Mouse (Mus musculus) heart, embryonic 15.5 days (tissue): ENCODE results near the gene Parn. TPM values are rescaled to one million over a fixed set of nuclear protein-coding genes. Genes with fewer than 3 reads are reported as not detected.
A peak's percentile ranks its signal among the peaks of the same experiment; 100 is the strongest.

ENCODE experiments used
- ATAC-seq: fragments of 200-750 bp; cut with Nextera tagmentation; replicated peaks from 2 replicates; pipeline ENCODE4 v1.8.0; 2017; ENCODE audit warnings: low read depth, moderate TSS enrichment; ENCODE audit not compliant: insufficient number of reproducible peaks, insufficient read depth, low FRiP score
- H3K27ac ChIP-seq: fragments of 300-500 bp; sonication (generic); 2 replicates; pipeline ENCODE4 v1.5.1; 2015; ENCODE audit warnings: mild to moderate bottlenecking, inconsistent platforms
- H3K27me3 ChIP-seq: fragments of 300-500 bp; sonication (generic); 2 replicates; pipeline ENCODE4 v1.6.1; 2015; ENCODE audit warnings: inconsistent platforms
- H3K36me3 ChIP-seq: fragments of 300-500 bp; sonication (generic); 2 replicates; pipeline ENCODE4 v1.6.1; 2015; ENCODE audit warnings: mild to moderate bottlenecking, inconsistent platforms
- H3K4me1 ChIP-seq: fragments of 300-500 bp; sonication (generic); replicated peaks from 2 replicates; pipeline ENCODE4 v1.6.1; 2015; ENCODE audit warnings: inconsistent platforms
- H3K4me2 ChIP-seq: fragments of 300-500 bp; sonication (generic); 2 replicates; pipeline ENCODE4 v1.6.1; 2015; ENCODE audit warnings: inconsistent platforms, mild to moderate bottlenecking, moderate library complexity
- H3K4me3 ChIP-seq: fragments of 300-500 bp; sonication (generic); 2 replicates; pipeline ENCODE4 v1.5.1; 2015; ENCODE audit warnings: mild to moderate bottlenecking, inconsistent platforms
- H3K9ac ChIP-seq: fragments of 300-500 bp; sonication (generic); 2 replicates; pipeline ENCODE4 v1.6.1; 2015; ENCODE audit warnings: mild to moderate bottlenecking, inconsistent platforms
- H3K9me3 ChIP-seq: fragments of 300-500 bp; sonication (generic); replicated peaks from 2 replicates; pipeline ENCODE4 v1.6.1; 2016; ENCODE audit warnings: inconsistent platforms
- WGBS: fragments of 180-500 bp; shearing (Covaris S2); methylation state at CpG from one replicate; pipeline ENCODE4 v1.1.7; 2015; ENCODE audit warnings: mixed read lengths; 5-methylcytosine and 5-hydroxymethylcytosine counted together
- polyA plus RNA-seq: library from polyadenylated mRNA; unstranded; fragments of >200 nt; fragmentation: Nextera tagmentation; extraction: Ambion mirVana; gene quantifications from 2 replicates; pipeline ENCODE4 v1.2.1, GENCODE M21; 2015

The Parn gene
- 25.6 and 30.6 TPM in 2 replicates for polyA plus RNA-seq

GRCm38 (mm10) chr16:13667878-13668343 lies at the start of gene Parn:
Parn (minus strand) TSS chr16:13668170.
- peak within 1 kb of the TSS; percentile 50 for H3K27ac ChIP-seq
- peak within 1 kb of the TSS; percentile 65 for H3K9ac ChIP-seq
- peaks cover 18% of the 10 kb centered on the region for H3K4me1 ChIP-seq
- H3K27me3 ChIP-seq: no peaks in the 10 kb centered on the region
- H3K36me3 ChIP-seq: peaks cover 21% of the 10 kb centered on the region; the same call in 1 of the 2 replicates
- peak within 1 kb of the TSS; percentile 77 for H3K4me2 ChIP-seq
- peak within 1 kb of the TSS; percentile 65 for H3K4me3 ChIP-seq
- ATAC-seq: peak; percentile 76
- no peaks in the 10 kb centered on the region for H3K9me3 ChIP-seq
- WGBS: under 1% methylated on average over 35 of the region's 35 CpGs

- WGBS: 75% methylated on average over 2 of the region's 2 CpGs
- Histone ChIP-seq H3K4me2 (no peak overlapping the region), H3K4me3 (no peak overlapping the region), H3K4me1 (no peaks in the 10 kb centered on the region), H3K36me3 (no peaks in the 10 kb centered on the region), H3K9ac (no peak overlapping the region), H3K27me3 (no peaks in the 10 kb centered on the region), H3K27ac (no peak overlapping the region), H3K9me3 (no peaks in the 10 kb centered on the region)
- no peak for ATAC-seq
These were observed 49.0 kb upstream of the Parn start for GRCm38 (mm10) chr16:13716821-13717553.

GRCm38 (mm10) chr16:13714910-13715309 lies 46.9 kb upstream of the Parn start:
- Histone ChIP-seq H3K4me3 (no peak overlapping the region), H3K9ac (no peak overlapping the region), H3K27ac (no peak overlapping the region), H3K4me1 (no peaks in the 10 kb centered on the region), H3K9me3 (no peaks in the 10 kb centered on the region), H3K36me3 (no peaks in the 10 kb centered on the region), H3K4me2 (no peak overlapping the region), H3K27me3 (no peaks in the 10 kb centered on the region)
- WGBS: 80% methylated on average over 3 of the region's 3 CpGs
- ATAC-seq: no peak

GRCm38 (mm10) chr16:13704676-13705075 lies 36.7 kb upstream of the Parn start:
- Histone ChIP-seq H3K27me3 (no peaks in the 10 kb centered on the region), H3K9me3 (no peaks in the 10 kb centered on the region), H3K4me1 (no peaks in the 10 kb centered on the region), H3K27ac (no peak overlapping the region), H3K4me3 (no peak overlapping the region), H3K4me2 (no peak overlapping the region), H3K9ac (no peak overlapping the region), H3K36me3 (peaks cover 30% of the 10 kb centered on the region)
- WGBS: 95% methylated on average over 10 of the region's 10 CpGs
- no peak for ATAC-seq

- Histone ChIP-seq H3K9me3 (no peaks in the 10 kb centered on the region), H3K4me2 (no peak overlapping the region), H3K27me3 (no peaks in the 10 kb centered on the region), H3K27ac (no peak overlapping the region), H3K36me3 (peaks cover 55% of the 10 kb centered on the region), H3K4me3 (no peak overlapping the region), H3K4me1 (no peaks in the 10 kb centered on the region), H3K9ac (no peak overlapping the region)
- 92% methylated on average over 7 of the region's 7 CpGs for WGBS
- ATAC-seq: no peak
These were observed 34.2 kb upstream of the Parn start for GRCm38 (mm10) chr16:13702184-13702583.

- H3K4me3 ChIP-seq: no peak overlapping the region
- no peak overlapping the region for H3K4me2 ChIP-seq
- H3K9me3 ChIP-seq: no peaks in the 10 kb centered on the region
- no peaks in the 10 kb centered on the region for H3K27me3 ChIP-seq
- no peaks in the 10 kb centered on the region for H3K4me1 ChIP-seq
- no peak overlapping the region for H3K27ac ChIP-seq
- H3K36me3 ChIP-seq: peaks cover 63% of the 10 kb centered on the region
- no peak for ATAC-seq
- 91% methylated on average over 7 of the region's 7 CpGs for WGBS
- no peak overlapping the region for H3K9ac ChIP-seq
These were observed 31.0 kb upstream of the Parn start for GRCm38 (mm10) chr16:13698998-13699397.

- Histone ChIP-seq H3K27me3 (no peaks in the 10 kb centered on the region), H3K4me3 (no peak overlapping the region), H3K4me1 (no peaks in the 10 kb centered on the region), H3K9me3 (no peaks in the 10 kb centered on the region), H3K4me2 (no peak overlapping the region), H3K27ac (no peak overlapping the region), H3K36me3 (peaks cover 23% of the 10 kb centered on the region), H3K9ac (no peak overlapping the region)
- no peak for ATAC-seq
- WGBS: 83% methylated on average over 3 of the region's 3 CpGs
These were observed 10.8 kb upstream of the Parn start for GRCm38 (mm10) chr16:13678601-13679319.

- H3K27ac ChIP-seq: no peak overlapping the region
- H3K4me2 ChIP-seq: no peak overlapping the region
- peaks cover 23% of the 10 kb centered on the region for H3K36me3 ChIP-seq
- WGBS: 80% methylated on average over 3 of the region's 3 CpGs
- H3K4me3 ChIP-seq: no peak overlapping the region
- H3K4me1 ChIP-seq: peaks cover 8% of the 10 kb centered on the region
- H3K9ac ChIP-seq: no peak overlapping the region
- no peaks in the 10 kb centered on the region for H3K9me3 ChIP-seq
- H3K27me3 ChIP-seq: no peaks in the 10 kb centered on the region
- ATAC-seq: no peak
These were observed 6.5 kb upstream of the Parn start for GRCm38 (mm10) chr16:13674511-13674910.

GRCm38 (mm10) chr16:13673114-13673513 lies 5.1 kb upstream of the Parn start:
- peaks cover 15% of the 10 kb centered on the region for H3K36me3 ChIP-seq
- peak overlapping the region; percentile 65 for H3K4me2 ChIP-seq
- H3K27ac ChIP-seq: no peak overlapping the region
- 79% methylated on average over 5 of the region's 5 CpGs for WGBS
- H3K4me3 ChIP-seq: peak overlapping the region; percentile 95
- peaks cover 16% of the 10 kb centered on the region for H3K4me1 ChIP-seq
- no peak overlapping the region for H3K9ac ChIP-seq
- ATAC-seq: no peak
- no peaks in the 10 kb centered on the region for H3K9me3 ChIP-seq
- H3K27me3 ChIP-seq: no peaks in the 10 kb centered on the region

- peak; percentile 41; the same call in 1 of the 2 replicates for ATAC-seq
These were observed 4.5 kb upstream of the Parn start for GRCm38 (mm10) chr16:13672386-13672898.

GRCm38 (mm10) chr16:13671685-13672385 lies 3.9 kb upstream of the Parn start, which contains the start of the genes Bfar and 3110001I22Rik:
Bfar (plus strand) TSS chr16:13671858.
3110001I22Rik (plus strand) TSS chr16:13671929.
- Histone ChIP-seq H3K4me3 (peak within 1 kb of the TSS; percentile 95), H3K36me3 (peaks cover 3% of the 10 kb centered on the region; the same call in 1 of the 2 replicates), H3K4me2 (peak within 1 kb of the TSS; percentile 65), H3K27ac (peak within 1 kb of the TSS; percentile 89), H3K9ac (peak within 1 kb of the TSS; percentile 96), H3K27me3 (no peaks in the 10 kb centered on the region), H3K4me1 (peaks cover 24% of the 10 kb centered on the region), H3K9me3 (no peaks in the 10 kb centered on the region)
- peak; percentile 94 for ATAC-seq
- under 1% methylated on average over 54 of the region's 54 CpGs for WGBS

More at GRCm38 (mm10) chr16:13672386-13672898, 4.5 kb upstream of the Parn start:
- Histone ChIP-seq H3K4me2 (peak overlapping the region; percentile 65), H3K36me3 (peaks cover 9% of the 10 kb centered on the region), H3K9me3 (no peaks in the 10 kb centered on the region), H3K4me3 (peak overlapping the region; percentile 95), H3K27ac (peak overlapping the region; percentile 89), H3K27me3 (no peaks in the 10 kb centered on the region), H3K9ac (peak overlapping the region; percentile 96), H3K4me1 (peaks cover 17% of the 10 kb centered on the region)
- 3% methylated on average over 20 of the region's 20 CpGs for WGBS
